Mouse (Mus musculus) embryonic facial prominence, embryonic 11.5 days (tissue): ENCODE measurements around the gene Atad5. TPM values are rescaled to one million over a fixed set of nuclear protein-coding genes. Genes with fewer than 3 reads are reported as not detected.

Experiments
- ATAC-seq: fragments of 200-750 bp; cut with Nextera tagmentation; replicated peaks from 2 replicates; pipeline ENCODE4 v1.8.0; 2017; ENCODE audit warnings: low read depth; ENCODE audit not compliant: insufficient number of reproducible peaks, low FRiP score, low TSS enrichment
- DNase-seq: peaks from one replicate; pipeline ENCODE4 v3.0.0-alpha.2; 2015; ENCODE audit warnings: low spot score
- H3K27ac ChIP-seq: fragments of 300-500 bp; sonication (generic); replicated peaks from 2 replicates; pipeline ENCODE4 v1.5.1; 2014; ENCODE audit warnings: mild to moderate bottlenecking, low read depth, low read length, control low read depth
- H3K27me3 ChIP-seq: fragments of 300-500 bp; sonication (generic); 2 replicates; pipeline ENCODE4 v1.6.1; 2014; ENCODE audit warnings: mild to moderate bottlenecking, low read length, moderate library complexity, mixed read lengths; ENCODE audit not compliant: control insufficient read depth, insufficient read depth
- H3K36me3 ChIP-seq: fragments of 300-500 bp; sonication (generic); replicated peaks from 2 replicates; pipeline ENCODE4 v1.6.1; 2014; ENCODE audit warnings: low read depth, mild to moderate bottlenecking, low read length, moderate library complexity, mixed read lengths; ENCODE audit not compliant: control insufficient read depth, insufficient read depth
- H3K4me1 ChIP-seq: fragments of 300-500 bp; sonication (generic); 2 replicates; pipeline ENCODE4 v1.6.1; 2014; ENCODE audit warnings: low read length, mixed read lengths; ENCODE audit not compliant: control insufficient read depth, insufficient read depth
- H3K4me2 ChIP-seq: fragments of 300-500 bp; sonication (generic); 2 replicates; pipeline ENCODE4 v1.6.1; 2014; ENCODE audit warnings: low read depth, mild to moderate bottlenecking, control low read depth, low read length, moderate library complexity
- H3K4me3 ChIP-seq: fragments of 300-500 bp; sonication (generic); 2 replicates; pipeline ENCODE4 v1.5.1; 2014; ENCODE audit warnings: low read depth, low read length, control low read depth
- H3K9ac ChIP-seq: fragments of 300-500 bp; sonication (generic); replicated peaks from 2 replicates; pipeline ENCODE4 v1.6.1; 2014; ENCODE audit warnings: mild to moderate bottlenecking, control low read depth, low read length
- H3K9me3 ChIP-seq: fragments of 300-500 bp; sonication (generic); replicated peaks from 2 replicates; pipeline ENCODE4 v1.6.1; 2016; ENCODE audit warnings: mild to moderate bottlenecking, low read length, inconsistent platforms, mixed read lengths; ENCODE audit not compliant: control insufficient read depth
- WGBS: fragments of 180-500 bp; shearing (Covaris S2); extraction: QIAGEN DNeasy Blood & Tissue Kit; methylation state at CpG from one replicate; pipeline ENCODE4 v1.1.7; 2014; 5-methylcytosine and 5-hydroxymethylcytosine counted together
- polyA plus RNA-seq: library from polyadenylated mRNA; unstranded; fragments of >200 nt; fragmentation: Nextera tagmentation; extraction: Ambion mirVana; gene quantifications from 2 replicates; pipeline ENCODE4 v1.2.1, GENCODE M21; 2014

The Atad5 gene
- 20.3 and 22.5 TPM in 2 replicates for polyA plus RNA-seq

- no peaks in the 10 kb centered on the region for H3K27me3 ChIP-seq
- 5% methylated on average over 57 of the region's 57 CpGs for WGBS
- peak within 1 kb of the TSS; percentile 57 for H3K4me2 ChIP-seq
- peak within 1 kb of the TSS; percentile 97 for H3K9ac ChIP-seq
- ATAC-seq (peak; percentile 42; the same call in 1 of the 2 replicates), DNase-seq (peak; percentile 94)
- H3K4me3 ChIP-seq: peak within 1 kb of the TSS; percentile 99
- H3K4me1 ChIP-seq: no peaks in the 10 kb centered on the region
- peak within 1 kb of the TSS; percentile 41; the same call in 1 of the 2 replicates for H3K27ac ChIP-seq
- no peaks in the 10 kb centered on the region for H3K9me3 ChIP-seq
- no peaks in the 10 kb centered on the region for H3K36me3 ChIP-seq
Observed at GRCm38 (mm10) chr11:80088917-80089816, at the start of gene Atad5. Gene Atad5 (plus strand): TSS chr11:80089400.

DNA sequence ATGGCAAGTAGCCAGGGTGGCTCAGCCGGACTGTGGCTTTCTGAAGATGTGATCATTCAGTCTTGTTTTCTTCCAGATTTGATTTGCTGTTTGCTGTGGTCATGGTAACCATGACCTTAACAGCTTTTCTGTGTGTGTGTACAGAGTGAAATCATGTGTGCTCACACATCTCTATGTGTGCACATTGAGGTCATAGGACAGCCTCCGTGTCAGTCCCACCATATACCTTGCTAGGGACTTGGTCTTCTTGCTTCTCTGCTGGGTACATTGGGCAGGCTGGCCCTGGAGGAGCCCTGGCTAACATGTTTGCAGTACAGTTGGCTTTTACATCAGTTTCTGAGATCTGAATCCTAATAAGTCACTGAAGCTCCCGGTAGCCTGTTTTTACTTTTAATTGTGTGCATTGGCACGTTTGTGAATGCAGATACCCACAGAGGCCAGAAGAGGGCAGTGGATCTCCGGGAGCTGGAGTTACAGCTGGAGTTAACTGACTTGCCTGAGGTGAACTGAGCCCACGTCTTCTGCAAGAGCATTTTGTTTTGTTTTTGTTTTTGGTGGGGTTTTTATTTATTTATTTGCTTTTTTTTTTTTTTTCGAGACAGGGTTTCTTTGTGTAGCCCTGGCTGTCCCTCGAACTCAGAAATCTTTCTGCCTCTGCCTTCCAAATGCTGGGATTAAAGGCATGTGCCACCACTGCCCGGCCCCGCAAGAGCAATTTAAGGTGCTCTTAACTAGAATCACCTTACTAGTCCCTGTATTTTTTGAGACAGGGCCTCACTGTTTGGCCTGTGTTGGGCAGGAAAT, 46.4 kb upstream of the Atad5 start:
- H3K9me3 ChIP-seq: no peaks in the 10 kb centered on the region
- ATAC-seq (no peak), DNase-seq (peak; percentile 52)
- 53% methylated on average over 10 of the region's 10 CpGs for WGBS
- H3K36me3 ChIP-seq: no peaks in the 10 kb centered on the region
- no peak overlapping the region for H3K27ac ChIP-seq
- H3K4me3 ChIP-seq: no peak overlapping the region
- no peak overlapping the region for H3K9ac ChIP-seq
- H3K27me3 ChIP-seq: no peaks in the 10 kb centered on the region
- no peak overlapping the region for H3K4me2 ChIP-seq
- no peaks in the 10 kb centered on the region for H3K4me1 ChIP-seq

- Histone ChIP-seq H3K27ac (no peak overlapping the region), H3K9me3 (no peaks in the 10 kb centered on the region), H3K36me3 (no peaks in the 10 kb centered on the region), H3K27me3 (no peaks in the 10 kb centered on the region), H3K4me2 (no peak overlapping the region), H3K4me1 (no peaks in the 10 kb centered on the region), H3K4me3 (no peak overlapping the region), H3K9ac (no peak overlapping the region)
- 85% methylated on average over 8 of the region's 8 CpGs for WGBS
- DNase-seq: no peak
- ATAC-seq: no peak
Observed at GRCm38 (mm10) chr11:80043419-80043817, 45.8 kb upstream of the Atad5 start.

GRCm38 (mm10) chr11:80046856-80047255, 42.3 kb upstream of the Atad5 start:
- Histone ChIP-seq H3K4me1 (no peaks in the 10 kb centered on the region), H3K27me3 (no peaks in the 10 kb centered on the region), H3K27ac (no peak overlapping the region), H3K9me3 (no peaks in the 10 kb centered on the region), H3K4me3 (no peak overlapping the region), H3K9ac (no peak overlapping the region), H3K36me3 (no peaks in the 10 kb centered on the region), H3K4me2 (no peak overlapping the region)
- no peak for DNase-seq
- ATAC-seq: no peak
- WGBS: 84% methylated on average over 7 of the region's 7 CpGs

DNA sequence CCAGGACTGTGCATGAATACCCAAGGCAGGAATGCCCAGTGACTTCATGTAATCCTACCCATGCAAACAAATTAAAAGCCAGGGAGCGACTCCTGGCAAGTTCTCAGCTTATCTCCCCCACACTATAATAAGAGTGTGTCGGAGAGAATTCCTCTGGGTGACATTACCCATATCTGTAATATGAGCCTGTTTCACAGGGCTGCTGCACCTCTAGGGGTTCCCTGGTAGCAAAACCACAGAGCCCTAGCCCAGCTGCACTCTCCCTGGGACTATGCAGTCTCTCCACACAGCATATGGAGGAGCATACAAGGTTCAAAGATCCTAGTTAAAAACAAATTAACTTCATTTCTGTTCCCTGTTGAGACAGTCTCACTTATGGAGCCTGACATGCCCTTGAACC, 39.1 kb upstream of the Atad5 start:
- Histone ChIP-seq H3K36me3 (no peaks in the 10 kb centered on the region; the same call in 1 of the 2 replicates), H3K27ac (no peak overlapping the region), H3K4me3 (no peak overlapping the region), H3K9ac (no peak overlapping the region; the same call in 1 of the 2 replicates), H3K9me3 (no peaks in the 10 kb centered on the region), H3K4me2 (no peak overlapping the region), H3K27me3 (no peaks in the 10 kb centered on the region), H3K4me1 (no peaks in the 10 kb centered on the region)
- WGBS: 46% methylated on average over 2 of the region's 2 CpGs
- DNase-seq: peak; percentile 13
- ATAC-seq: peak; percentile 67

- Histone ChIP-seq H3K4me3 (no peak overlapping the region), H3K27ac (no peak overlapping the region), H3K27me3 (no peaks in the 10 kb centered on the region), H3K9ac (no peak overlapping the region), H3K4me2 (no peak overlapping the region), H3K4me1 (no peaks in the 10 kb centered on the region), H3K9me3 (no peaks in the 10 kb centered on the region), H3K36me3 (no peaks in the 10 kb centered on the region; the same call in 1 of the 2 replicates)
- ATAC-seq (no peak), DNase-seq (no peak)
- 71% methylated on average over 7 of the region's 7 CpGs for WGBS
Observed at GRCm38 (mm10) chr11:80052456-80052855, 36.7 kb upstream of the Atad5 start.

GRCm38 (mm10) chr11:80053171-80053570, 36.0 kb upstream of the Atad5 start:
- DNase-seq: no peak

More at GRCm38 (mm10) chr11:80053171-80053570, 36.0 kb upstream of the Atad5 start:
- H3K4me2 ChIP-seq: no peak overlapping the region
- no peak overlapping the region for H3K27ac ChIP-seq
- ATAC-seq: no peak
- H3K4me3 ChIP-seq: no peak overlapping the region
- WGBS: 92% methylated on average over 5 of the region's 5 CpGs
- no peak overlapping the region for H3K9ac ChIP-seq
- no peaks in the 10 kb centered on the region; the same call in 1 of the 2 replicates for H3K36me3 ChIP-seq
- H3K27me3 ChIP-seq: no peaks in the 10 kb centered on the region
- H3K4me1 ChIP-seq: no peaks in the 10 kb centered on the region
- no peaks in the 10 kb centered on the region for H3K9me3 ChIP-seq
